Mouse (Mus musculus) lung, adult 2 months (tissue): ENCODE results near the gene Zfp142.

ENCODE experiments used
- CTCF ChIP-seq: fragments of 200-500 bp; IDR thresholded peaks from 2 replicates; pipeline ENCODE4 v1.5.1; 2011; ENCODE audit warnings: mild to moderate bottlenecking, low read length, control low read depth; ENCODE audit not compliant: insufficient read depth
- POLR2A ChIP-seq: fragments of 200-500 bp; IDR thresholded peaks from 2 replicates; pipeline ENCODE4 v1.6.1; 2011; ENCODE audit warnings: low read depth, mild to moderate bottlenecking, control low read depth, low read length, borderline replicate concordance; ENCODE audit errors: extremely low read depth

DNA sequence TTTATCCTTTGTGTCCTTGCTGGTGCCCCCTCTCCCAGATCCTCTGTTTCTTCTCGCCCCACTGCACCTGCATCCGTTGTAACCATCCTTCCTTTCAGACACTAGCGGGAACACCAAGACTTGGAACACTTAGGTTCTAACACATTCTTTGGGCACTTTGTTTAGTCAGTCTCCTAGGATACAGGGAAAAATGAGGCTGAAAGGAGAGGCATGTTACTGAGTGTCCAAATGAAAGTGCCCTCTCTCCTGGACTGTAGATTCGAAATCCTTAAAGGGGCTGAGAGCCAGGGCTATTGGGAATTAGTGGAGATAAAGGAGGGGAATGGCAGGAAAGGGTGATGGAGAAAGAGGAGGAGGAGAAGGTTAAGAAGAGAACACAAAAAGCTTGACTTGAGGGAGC, 43.9 kb downstream of the Zfp142 start, which contains the start of gene Usp37:
- TF ChIP-seq CTCF: no peak
- no peak for TF ChIP-seq POLR2A
